Mouse (Mus musculus) intestine, embryonic 14.5 days (tissue): ENCODE data around the gene Kcnc3. TPM values are rescaled to one million over a fixed set of nuclear protein-coding genes. Genes with fewer than 3 reads are reported as not detected.
A peak's percentile ranks its signal among the peaks of the same experiment; 100 is the strongest.

Source experiments
- ATAC-seq: fragments of 200-750 bp; cut with Nextera tagmentation; replicated peaks from 2 replicates; pipeline ENCODE4 v1.8.0; 2017; ENCODE audit warnings: low read depth, moderate number of reproducible peaks, moderate TSS enrichment, moderate library complexity; ENCODE audit not compliant: low FRiP score, low TSS enrichment
- DNase-seq: peaks from one replicate; pipeline ENCODE4 v3.0.0-alpha.2; 2018; ENCODE audit warnings: low spot score
- H3K27ac ChIP-seq: fragments of 300-500 bp; sonication (generic); 2 replicates; pipeline ENCODE4 v1.5.1; 2014; ENCODE audit warnings: low read depth, mild to moderate bottlenecking, control low read depth
- H3K27me3 ChIP-seq: fragments of 300-500 bp; sonication (generic); replicated peaks from 2 replicates; pipeline ENCODE4 v1.6.1; 2014; ENCODE audit warnings: low read length, control low read depth; ENCODE audit not compliant: control insufficient read depth, insufficient read depth
- H3K36me3 ChIP-seq: fragments of 300-500 bp; sonication (generic); 2 replicates; pipeline ENCODE4 v1.6.1; 2014; ENCODE audit warnings: low read length, control low read depth; ENCODE audit not compliant: control insufficient read depth, insufficient read depth
- H3K4me1 ChIP-seq: fragments of 300-500 bp; sonication (generic); replicated peaks from 2 replicates; pipeline ENCODE4 v1.6.1; 2014; ENCODE audit warnings: low read length, control low read depth, mixed read lengths; ENCODE audit not compliant: control insufficient read depth, insufficient read depth
- H3K4me2 ChIP-seq: fragments of 300-500 bp; sonication (generic); 2 replicates; pipeline ENCODE4 v1.6.1; 2014; ENCODE audit warnings: low read length
- H3K4me3 ChIP-seq: fragments of 300-500 bp; sonication (generic); 2 replicates; pipeline ENCODE4 v1.5.1; 2014; ENCODE audit warnings: low read depth, low read length, control low read depth, mixed read lengths
- H3K9ac ChIP-seq: fragments of 300-500 bp; sonication (generic); 2 replicates; pipeline ENCODE4 v1.6.1; 2014; ENCODE audit warnings: mild to moderate bottlenecking, low read length
- H3K9me3 ChIP-seq: fragments of 300-500 bp; sonication (generic); 2 replicates; pipeline ENCODE4 v1.6.1; 2016; ENCODE audit warnings: low read length, control low read depth; ENCODE audit not compliant: control insufficient read depth
- WGBS: fragments of 180-500 bp; shearing (Covaris S2); extraction: QIAGEN DNeasy Blood & Tissue Kit; methylation state at CpG from one replicate; pipeline ENCODE4 v1.1.7; 2014; 5-methylcytosine and 5-hydroxymethylcytosine counted together
- polyA plus RNA-seq: library from polyadenylated mRNA; unstranded; fragments of >200 nt; fragmentation: Nextera tagmentation; extraction: Ambion mirVana; gene quantifications from 2 replicates; pipeline ENCODE4 v1.2.1, GENCODE M21; 2014

Kcnc3 gene
- polyA plus RNA-seq, 1 experiment from 2014 or later, result 0.26 TPM

GRCm38 (mm10) chr7:44550409-44550678 is 40.1 kb upstream of the Kcnc3 start:
- 93% methylated on average over 12 of the region's 12 CpGs for WGBS
- Histone ChIP-seq H3K4me3 (no peak overlapping the region), H3K36me3 (peaks cover 30% of the 10 kb centered on the region), H3K9ac (no peak overlapping the region), H3K27ac (no peak overlapping the region), H3K4me1 (peaks cover 18% of the 10 kb centered on the region), H3K9me3 (no peaks in the 10 kb centered on the region), H3K4me2 (no peak overlapping the region), H3K27me3 (no peaks in the 10 kb centered on the region)
- ATAC-seq (no peak), DNase-seq (no peak)

- no peak overlapping the region for H3K4me3 ChIP-seq
- peaks cover 30% of the 10 kb centered on the region for H3K36me3 ChIP-seq
- no peak overlapping the region for H3K27ac ChIP-seq
- peaks cover 18% of the 10 kb centered on the region for H3K4me1 ChIP-seq
- no peak for ATAC-seq
- no peak overlapping the region for H3K9ac ChIP-seq
- H3K4me2 ChIP-seq, result no peak overlapping the region
- DNase-seq, result no peak
- H3K9me3 ChIP-seq, result no peaks in the 10 kb centered on the region
- H3K27me3 ChIP-seq, result no peaks in the 10 kb centered on the region
- WGBS, result 93% methylated on average over 21 of the region's 21 CpGs
Observed at GRCm38 (mm10) chr7:44551301-44551700, 39.2 kb upstream of the Kcnc3 start.

DNA sequence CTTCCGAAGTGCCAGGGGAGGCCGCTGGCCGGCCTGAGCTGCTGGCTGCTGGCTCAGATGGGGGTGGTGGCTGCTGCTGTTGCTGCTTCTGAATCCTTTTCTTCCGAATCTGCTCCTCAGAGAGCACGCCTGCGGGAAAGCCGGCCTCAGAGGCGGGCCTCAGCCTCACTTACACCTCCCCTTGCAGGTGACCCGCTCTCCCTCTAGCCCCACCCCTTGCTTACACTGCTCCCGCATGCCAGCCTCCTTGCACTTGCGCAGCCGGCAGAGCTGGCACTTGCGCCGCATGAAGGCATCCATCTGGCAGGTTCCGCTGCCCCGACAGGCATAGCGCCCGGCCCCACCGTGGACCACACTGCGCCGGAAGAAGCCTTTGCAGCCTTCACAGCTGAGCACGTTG is 38.7 kb upstream of the Kcnc3 start:
- H3K4me3 ChIP-seq, result no peak overlapping the region

DNA sequence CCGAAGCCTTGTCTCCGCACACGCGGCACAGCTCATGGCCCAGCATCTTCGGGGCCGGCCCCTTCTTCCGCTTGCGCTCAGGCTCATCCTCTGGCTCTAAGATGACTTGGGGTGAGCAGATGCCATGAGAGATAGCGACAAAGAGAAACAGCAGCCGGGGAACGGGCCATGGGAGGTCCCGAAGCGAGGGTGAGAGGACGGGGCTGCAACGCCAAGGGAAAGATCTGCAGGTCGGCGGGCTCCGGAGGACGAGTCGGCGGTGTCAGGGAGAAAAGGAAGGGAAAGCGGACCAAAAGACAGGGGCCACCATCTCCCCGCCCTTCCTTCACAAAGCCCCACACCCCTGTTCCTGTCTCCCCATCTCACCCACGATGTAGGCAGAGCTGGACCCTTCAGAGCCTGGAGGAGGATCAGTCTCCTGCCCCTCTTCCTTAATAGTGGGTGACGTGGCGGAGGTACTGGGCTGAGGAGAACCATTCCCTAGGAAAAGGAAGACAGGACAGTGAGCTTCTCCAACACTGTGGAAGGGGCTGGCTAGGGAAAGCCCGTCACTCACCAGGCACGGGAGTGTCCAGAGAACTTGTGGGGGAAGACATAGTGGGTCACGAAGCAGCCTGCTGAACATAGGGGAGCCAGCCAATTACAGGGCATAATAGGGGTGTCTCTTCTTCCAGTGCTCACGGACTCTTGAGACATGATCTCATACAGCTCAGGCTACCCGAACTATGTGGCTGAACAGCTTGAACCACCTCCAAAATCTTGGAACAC is 38.1 kb upstream of the Kcnc3 start:
- Histone ChIP-seq H3K27ac (no peak overlapping the region), H3K9ac (no peak overlapping the region), H3K9me3 (no peaks in the 10 kb centered on the region), H3K4me2 (peak overlapping the region; percentile 82), H3K4me3 (peak overlapping the region; percentile 87), H3K27me3 (no peaks in the 10 kb centered on the region), H3K4me1 (peaks cover 14% of the 10 kb centered on the region), H3K36me3 (peaks cover 30% of the 10 kb centered on the region)
- no peak for ATAC-seq
- DNase-seq, result no peak
- WGBS, result 86% methylated on average over 31 of the region's 31 CpGs

More for the DNA sequence above, 38.7 kb upstream of the Kcnc3 start:
- 76% methylated on average over 22 of the region's 22 CpGs for WGBS
- Histone ChIP-seq H3K4me1 (peaks cover 18% of the 10 kb centered on the region), H3K9me3 (no peaks in the 10 kb centered on the region), H3K4me2 (no peak overlapping the region), H3K36me3 (peaks cover 30% of the 10 kb centered on the region), H3K9ac (no peak overlapping the region), H3K27me3 (no peaks in the 10 kb centered on the region), H3K27ac (no peak overlapping the region)
- ATAC-seq (no peak), DNase-seq (no peak)

- under 1% methylated on average over 31 of the region's 32 CpGs for WGBS
- ATAC-seq (peak; percentile 72), DNase-seq (peak; percentile 94)
- peaks cover 6% of the 10 kb centered on the region for H3K4me1 ChIP-seq
- H3K27me3 ChIP-seq, result no peaks in the 10 kb centered on the region
- peak overlapping the region; percentile 74 for H3K9ac ChIP-seq
- H3K27ac ChIP-seq, result peak overlapping the region; percentile 98
- peak overlapping the region; percentile 82 for H3K4me2 ChIP-seq
- H3K4me3 ChIP-seq, result peak overlapping the region; percentile 87
- H3K9me3 ChIP-seq, result no peaks in the 10 kb centered on the region
- peaks cover 30% of the 10 kb centered on the region for H3K36me3 ChIP-seq
Observed at GRCm38 (mm10) chr7:44553196-44553764, 37.2 kb upstream of the Kcnc3 start.

GRCm38 (mm10) chr7:44553826-44554225 is 36.6 kb upstream of the Kcnc3 start, which contains the start of gene Nr1h2:
Nr1h2 (minus strand) TSS chr7:44553951.
- Histone ChIP-seq H3K4me3 (peak within 1 kb of the TSS; percentile 87), H3K36me3 (peaks cover 30% of the 10 kb centered on the region), H3K9me3 (no peaks in the 10 kb centered on the region), H3K27ac (peak within 1 kb of the TSS; percentile 98), H3K9ac (peak within 1 kb of the TSS; percentile 74), H3K4me2 (peak within 1 kb of the TSS; percentile 82), H3K27me3 (no peaks in the 10 kb centered on the region), H3K4me1 (peaks cover 6% of the 10 kb centered on the region)
- WGBS, result 0% methylated on average over 22 of the region's 22 CpGs
- ATAC-seq (peak; percentile 87), DNase-seq (peak; percentile 96)

DNA sequence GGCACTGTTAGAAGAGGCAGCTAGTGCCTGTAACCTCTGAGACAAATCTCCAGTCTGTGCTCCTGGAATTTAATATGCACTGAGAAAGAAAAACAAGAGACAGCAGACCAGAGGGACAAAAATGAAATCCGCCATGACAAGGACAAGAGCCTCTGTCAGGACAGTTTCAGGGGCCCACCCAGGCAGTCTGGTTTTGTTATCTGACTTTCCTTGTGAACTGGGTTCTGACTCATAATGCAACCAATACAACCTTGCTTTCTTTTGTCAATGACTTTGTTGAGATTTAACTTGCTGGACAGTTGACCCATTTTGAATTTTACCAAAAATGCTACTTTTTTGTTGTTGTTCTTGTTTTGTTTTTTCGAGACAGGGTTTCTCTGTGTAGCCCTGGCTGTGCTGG is 32.8 kb upstream of the Kcnc3 start:
- 77% methylated on average over 2 of the region's 2 CpGs for WGBS
- H3K27me3 ChIP-seq, result no peaks in the 10 kb centered on the region
- ATAC-seq (no peak), DNase-seq (no peak)
- no peaks in the 10 kb centered on the region for H3K9me3 ChIP-seq
- no peak overlapping the region for H3K27ac ChIP-seq
- H3K9ac ChIP-seq, result no peak overlapping the region
- H3K4me2 ChIP-seq, result no peak overlapping the region
- H3K4me3 ChIP-seq, result no peak overlapping the region
- no peaks in the 10 kb centered on the region for H3K36me3 ChIP-seq
- peaks cover 6% of the 10 kb centered on the region for H3K4me1 ChIP-seq

GRCm38 (mm10) chr7:44560435-44561400 is 29.7 kb upstream of the Kcnc3 start:
- Histone ChIP-seq H3K9me3 (no peaks in the 10 kb centered on the region), H3K4me2 (no peak overlapping the region), H3K4me3 (no peak overlapping the region), H3K27me3 (no peaks in the 10 kb centered on the region), H3K9ac (no peak overlapping the region), H3K36me3 (no peaks in the 10 kb centered on the region), H3K27ac (no peak overlapping the region), H3K4me1 (no peaks in the 10 kb centered on the region)
- peak; percentile 87 for DNase-seq
- peak; percentile 49; the same call in 1 of the 2 replicates for ATAC-seq
- WGBS, result 52% methylated on average over 18 of the region's 18 CpGs
